Mouse (Mus musculus) embryonic facial prominence, embryonic 15.5 days (tissue): ENCODE measurements around the gene Smtnl2. TPM values are rescaled to one million over a fixed set of nuclear protein-coding genes. Genes with fewer than 3 reads are reported as not detected.
A peak's percentile ranks its signal among the peaks of the same experiment; 100 is the strongest.

Source experiments
- ATAC-seq: fragments of 200-750 bp; cut with Nextera tagmentation; 2 replicates; pipeline ENCODE4 v1.8.0; 2017; ENCODE audit warnings: low read depth, moderate TSS enrichment; ENCODE audit not compliant: insufficient number of reproducible peaks, low FRiP score, low TSS enrichment
- H3K27ac ChIP-seq: fragments of 300-500 bp; sonication (generic); replicated peaks from 2 replicates; pipeline ENCODE4 v1.5.1; 2015; ENCODE audit warnings: mild to moderate bottlenecking, inconsistent platforms
- H3K27me3 ChIP-seq: fragments of 300-500 bp; sonication (generic); 2 replicates; pipeline ENCODE4 v1.6.1; 2015; ENCODE audit warnings: inconsistent platforms
- H3K36me3 ChIP-seq: fragments of 300-500 bp; sonication (generic); 2 replicates; pipeline ENCODE4 v1.6.1; 2015; ENCODE audit warnings: mild to moderate bottlenecking, inconsistent platforms
- H3K4me1 ChIP-seq: fragments of 300-500 bp; sonication (generic); 2 replicates; pipeline ENCODE4 v1.6.1; 2015; ENCODE audit warnings: inconsistent platforms
- H3K4me2 ChIP-seq: fragments of 300-500 bp; sonication (generic); replicated peaks from 2 replicates; pipeline ENCODE4 v1.6.1; 2015; ENCODE audit warnings: mild to moderate bottlenecking, inconsistent platforms
- H3K4me3 ChIP-seq: fragments of 300-500 bp; sonication (generic); replicated peaks from 2 replicates; pipeline ENCODE4 v1.5.1; 2015; ENCODE audit warnings: mild to moderate bottlenecking, inconsistent platforms
- H3K9ac ChIP-seq: fragments of 300-500 bp; sonication (generic); 2 replicates; pipeline ENCODE4 v1.6.1; 2015; ENCODE audit warnings: inconsistent platforms
- H3K9me3 ChIP-seq: fragments of 300-500 bp; sonication (generic); replicated peaks from 2 replicates; pipeline ENCODE4 v1.6.1; 2016; ENCODE audit warnings: inconsistent platforms
- WGBS: fragments of 180-500 bp; shearing (Covaris S2); methylation state at CpG from one replicate; pipeline ENCODE4 v1.1.7; 2015; 5-methylcytosine and 5-hydroxymethylcytosine counted together
- polyA plus RNA-seq: library from polyadenylated mRNA; unstranded; fragments of >200 nt; fragmentation: Nextera tagmentation; extraction: Ambion mirVana; gene quantifications from 2 replicates; pipeline ENCODE4 v1.2.1, GENCODE M21; 2015

The Smtnl2 gene
- polyA plus RNA-seq, 1 experiment from 2014 or later: 64.3 TPM

GRCm38 (mm10) chr11:72421518-72422278 is 10.2 kb upstream of the Smtnl2 start:
- Histone ChIP-seq H3K4me2 (no peak overlapping the region), H3K9me3 (no peaks in the 10 kb centered on the region), H3K9ac (no peak overlapping the region), H3K27me3 (no peaks in the 10 kb centered on the region), H3K27ac (no peak overlapping the region), H3K36me3 (no peaks in the 10 kb centered on the region), H3K4me3 (no peak overlapping the region), H3K4me1 (no peaks in the 10 kb centered on the region; the same call in 1 of the 2 replicates)
- ATAC-seq: no peak
- WGBS: 83% methylated on average over 11 of the region's 11 CpGs

- H3K4me1 ChIP-seq: no peaks in the 10 kb centered on the region; the same call in 1 of the 2 replicates
- no peak overlapping the region for H3K27ac ChIP-seq
- 79% methylated on average over 6 of the region's 6 CpGs for WGBS
- H3K27me3 ChIP-seq: no peaks in the 10 kb centered on the region
- H3K9me3 ChIP-seq: no peaks in the 10 kb centered on the region
- H3K4me2 ChIP-seq: no peak overlapping the region
- ATAC-seq: no peak
- H3K36me3 ChIP-seq: no peaks in the 10 kb centered on the region
- no peak overlapping the region for H3K9ac ChIP-seq
- H3K4me3 ChIP-seq: no peak overlapping the region
Measured at GRCm38 (mm10) chr11:72420460-72421122, 9.1 kb upstream of the Smtnl2 start.

- H3K4me3 ChIP-seq: no peak overlapping the region
- no peak overlapping the region for H3K27ac ChIP-seq
- no peak for ATAC-seq
- H3K9ac ChIP-seq: no peak overlapping the region
- no peak overlapping the region for H3K4me2 ChIP-seq
- H3K36me3 ChIP-seq: no peaks in the 10 kb centered on the region
- 76% methylated on average over 6 of the region's 6 CpGs for WGBS
- 0 out of 2 replicates have a peak, but pooled peaks cover 4% of the 10 kb centered on the region for H3K27me3 ChIP-seq
- no peaks in the 10 kb centered on the region; the same call in 1 of the 2 replicates for H3K4me1 ChIP-seq
- no peaks in the 10 kb centered on the region for H3K9me3 ChIP-seq
Measured at GRCm38 (mm10) chr11:72419006-72419405, 7.5 kb upstream of the Smtnl2 start.

- Histone ChIP-seq H3K4me3 (no peak overlapping the region), H3K36me3 (no peaks in the 10 kb centered on the region), H3K9ac (no peak overlapping the region), H3K27me3 (0 out of 2 replicates have a peak, but pooled peaks cover 6% of the 10 kb centered on the region), H3K27ac (no peak overlapping the region), H3K4me1 (no peaks in the 10 kb centered on the region; the same call in 1 of the 2 replicates), H3K4me2 (no peak overlapping the region), H3K9me3 (no peaks in the 10 kb centered on the region)
- ATAC-seq: no peak
- 28% methylated on average over 8 of the region's 8 CpGs for WGBS
Measured at GRCm38 (mm10) chr11:72418227-72418626, 6.7 kb upstream of the Smtnl2 start.

GRCm38 (mm10) chr11:72417376-72417775 is 5.9 kb upstream of the Smtnl2 start:
- ATAC-seq: peak; percentile 17; the same call in 1 of the 2 replicates
- H3K4me2 ChIP-seq: no peak overlapping the region
- H3K4me1 ChIP-seq: peaks cover 7% of the 10 kb centered on the region; the same call in 1 of the 2 replicates
- no peak overlapping the region for H3K9ac ChIP-seq
- H3K9me3 ChIP-seq: no peaks in the 10 kb centered on the region
- 26% methylated on average over 4 of the region's 4 CpGs for WGBS
- no peaks in the 10 kb centered on the region for H3K36me3 ChIP-seq
- H3K27ac ChIP-seq: no peak overlapping the region
- H3K4me3 ChIP-seq: no peak overlapping the region
- 0 out of 2 replicates have a peak, but pooled peaks cover 6% of the 10 kb centered on the region for H3K27me3 ChIP-seq

- H3K9ac ChIP-seq: no peak overlapping the region
- no peak overlapping the region for H3K27ac ChIP-seq
- no peak for ATAC-seq
- H3K4me3 ChIP-seq: no peak overlapping the region
- H3K9me3 ChIP-seq: no peaks in the 10 kb centered on the region
- WGBS: 86% methylated on average over 5 of the region's 5 CpGs
- no peaks in the 10 kb centered on the region for H3K36me3 ChIP-seq
- H3K27me3 ChIP-seq: 0 out of 2 replicates have a peak, but pooled peaks cover 6% of the 10 kb centered on the region
- H3K4me1 ChIP-seq: peaks cover 10% of the 10 kb centered on the region; the same call in 1 of the 2 replicates
- H3K4me2 ChIP-seq: no peak overlapping the region
Measured at GRCm38 (mm10) chr11:72416666-72417065, 5.2 kb upstream of the Smtnl2 start.

- no peaks in the 10 kb centered on the region for H3K36me3 ChIP-seq
- ATAC-seq: no peak
- no peaks in the 10 kb centered on the region for H3K9me3 ChIP-seq
- H3K4me3 ChIP-seq: no peak overlapping the region
- 66% methylated on average over 8 of the region's 8 CpGs for WGBS
- peaks cover 21% of the 10 kb centered on the region for H3K4me1 ChIP-seq
- no peak overlapping the region for H3K9ac ChIP-seq
- H3K4me2 ChIP-seq: no peak overlapping the region
- H3K27me3 ChIP-seq: 0 out of 2 replicates have a peak, but pooled peaks cover 9% of the 10 kb centered on the region
- H3K27ac ChIP-seq: no peak overlapping the region
Measured at GRCm38 (mm10) chr11:72415155-72415554, 3.6 kb upstream of the Smtnl2 start.

GRCm38 (mm10) chr11:72413601-72414190 is 2.2 kb upstream of the Smtnl2 start:
- WGBS: 62% methylated on average over 5 of the region's 5 CpGs
- Histone ChIP-seq H3K4me2 (no peak overlapping the region), H3K9ac (no peak overlapping the region), H3K9me3 (no peaks in the 10 kb centered on the region), H3K36me3 (no peaks in the 10 kb centered on the region), H3K4me3 (no peak overlapping the region), H3K4me1 (peaks cover 34% of the 10 kb centered on the region), H3K27ac (no peak overlapping the region), H3K27me3 (0 out of 2 replicates have a peak, but pooled peaks cover 9% of the 10 kb centered on the region)
- ATAC-seq: no peak

- no peak for ATAC-seq
- Histone ChIP-seq H3K4me1 (peaks cover 35% of the 10 kb centered on the region), H3K9me3 (no peaks in the 10 kb centered on the region), H3K9ac (no peak overlapping the region), H3K36me3 (no peaks in the 10 kb centered on the region), H3K27me3 (0 out of 2 replicates have a peak, but pooled peaks cover 9% of the 10 kb centered on the region), H3K4me2 (no peak overlapping the region), H3K4me3 (no peak overlapping the region), H3K27ac (no peak overlapping the region)
- WGBS: 54% methylated on average over 7 of the region's 7 CpGs
Measured at GRCm38 (mm10) chr11:72413016-72413415, 1.5 kb upstream of the Smtnl2 start.

GRCm38 (mm10) chr11:72411945-72412344 is 432 bp upstream of the Smtnl2 start:
- Histone ChIP-seq H3K36me3 (no peaks in the 10 kb centered on the region), H3K9ac (no peak overlapping the region), H3K27ac (no peak overlapping the region), H3K9me3 (no peaks in the 10 kb centered on the region), H3K4me3 (peak overlapping the region; percentile 67), H3K4me1 (peaks cover 37% of the 10 kb centered on the region), H3K27me3 (0 out of 2 replicates have a peak, but pooled peaks cover 9% of the 10 kb centered on the region), H3K4me2 (peak overlapping the region; percentile 99)
- 36% methylated on average over 9 of the region's 9 CpGs for WGBS
- ATAC-seq: no peak

GRCm38 (mm10) chr11:72410521-72411092 is 906 bp downstream of the Smtnl2 start:
- peak overlapping the region; percentile 43 for H3K9ac ChIP-seq
- 2% methylated on average over 25 of the region's 25 CpGs for WGBS
- peaks cover 44% of the 10 kb centered on the region for H3K4me1 ChIP-seq
- H3K9me3 ChIP-seq: no peaks in the 10 kb centered on the region
- H3K36me3 ChIP-seq: no peaks in the 10 kb centered on the region
- H3K27me3 ChIP-seq: 0 out of 2 replicates have a peak, but pooled peaks cover 9% of the 10 kb centered on the region
- peak overlapping the region; percentile 48; the same call in 1 of the 2 replicates for H3K27ac ChIP-seq
- no peak for ATAC-seq
- H3K4me3 ChIP-seq: peak overlapping the region; percentile 67
- H3K4me2 ChIP-seq: peak overlapping the region; percentile 99
